Mouse (Mus musculus) stomach, postnatal 0 days (tissue): ENCODE data around the gene Bmpr1a.

ENCODE experiments used
- CTCF ChIP-seq: IDR thresholded peaks from 2 replicates; pipeline ENCODE4 v1.5.1; 2016; ENCODE audit warnings: antibody characterized with exemption, low read depth, mild to moderate bottlenecking, moderate library complexity
- EP300 ChIP-seq: optimal IDR thresholded peaks from 2 replicates; pipeline ENCODE3; 2016; ENCODE audit warnings: antibody characterized with exemption

DNA sequence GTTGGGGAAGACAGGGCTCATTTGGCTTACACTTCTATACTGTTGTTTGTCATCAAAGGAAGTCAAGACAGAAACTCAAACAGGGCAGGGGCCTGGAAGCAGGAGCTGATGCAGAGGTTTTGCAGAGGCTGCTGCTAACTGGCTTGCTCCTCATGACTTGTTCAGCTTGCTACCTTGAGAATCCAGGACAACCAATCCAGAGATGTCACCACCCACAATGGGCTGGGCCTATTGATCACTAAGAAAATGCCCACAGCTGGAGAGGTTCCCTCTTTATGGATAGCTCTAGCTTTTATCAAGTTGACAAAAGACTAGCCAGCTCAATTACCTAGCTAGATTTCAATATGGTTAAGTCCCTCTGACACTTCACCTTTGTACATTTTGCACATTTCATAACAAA, 31.6 kb downstream of the Bmpr1a start:
- TF ChIP-seq CTCF (no peak), EP300 (no peak)
